Comparison of ENCODE assay signal across 8 mouse cellular contexts in the genomic region with DNA sequence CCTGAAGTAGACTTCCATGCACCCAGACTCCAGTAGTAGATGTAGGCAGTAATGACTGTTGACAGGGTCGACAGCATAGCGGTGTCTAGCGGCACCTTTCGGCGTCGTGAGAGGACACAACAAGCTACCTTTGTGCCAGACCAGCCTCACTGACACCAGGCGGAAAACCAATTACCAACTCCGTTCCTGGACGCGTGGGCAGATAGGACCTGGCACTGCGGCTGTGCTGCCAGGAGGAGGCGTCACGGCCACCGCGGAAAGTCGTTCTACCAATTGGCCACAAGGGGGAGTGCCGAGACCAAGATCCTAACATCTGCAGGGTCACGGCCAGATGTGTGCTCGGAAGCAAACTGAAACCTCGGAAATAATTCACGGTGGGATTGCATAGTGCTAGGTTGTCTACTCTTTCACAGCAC. TPM values are rescaled to one million over a fixed set of nuclear protein-coding genes. Genes with fewer than 3 reads are reported as not detected.
DNase-seq lines count a peak whose midpoint lies in the region; ATAC-seq and TF ChIP-seq lines count a peak whose summit lies in the region.

No protein-coding gene starts in this region.

- H3K9ac ChIP-seq in ES-Bruce4 (ENCODE audit: low read depth, poor library complexity, severe bottlenecking): no peak overlapping the region
- H3K9ac ChIP-seq in forebrain, embryonic 13.5 days: no peak overlapping the region
- peak overlapping the region; percentile 18; the same call in 1 of the 2 replicates for H3K9ac ChIP-seq in liver, postnatal 0 days (replicated peaks)
- H3K9ac ChIP-seq in neural tube, embryonic 13.5 days: no peak overlapping the region

- WGBS in forebrain, embryonic 13.5 days: under 1% methylated on average over 21 of the region's 21 CpGs
- WGBS in liver, postnatal 0 days (ENCODE audit: insufficient replicate concordance): 2% methylated on average over 21 of the region's 21 CpGs
- 1% methylated on average over 21 of the region's 21 CpGs for WGBS in neural tube, embryonic 13.5 days

- no peak for TF ChIP-seq POLR2A in ES-Bruce4 (IDR thresholded peaks at IDR 0.05; ENCODE audit: insufficient read depth, low read length)
- TF ChIP-seq POLR2A in testis, adult 2 months (IDR thresholded peaks at IDR 0.05; ENCODE audit: control insufficient read depth, low read depth, low read length): no peak

- peak; percentile 77 for ATAC-seq in forebrain, embryonic 13.5 days
- ATAC-seq in liver, postnatal 0 days: peak; percentile 69
- ATAC-seq in neural tube, embryonic 13.5 days (ENCODE audit: low read depth): peak; percentile 79

- H3K27ac ChIP-seq in ES-Bruce4 (ENCODE audit: insufficient read depth, low read length): no peak overlapping the region
- H3K27ac ChIP-seq in forebrain, embryonic 13.5 days: no peak overlapping the region
- H3K27ac ChIP-seq in liver, postnatal 0 days (ENCODE audit: low read depth): peak overlapping the region; percentile 87; the same call in 1 of the 2 replicates
- no peak overlapping the region for H3K27ac ChIP-seq in neural tube, embryonic 13.5 days (replicated peaks)
- no peak overlapping the region for H3K27ac ChIP-seq in testis, adult 2 months (ENCODE audit: control insufficient read depth, insufficient read depth, low read depth, low read length)

- no peaks in the 10 kb centered on the region for H3K9me3 ChIP-seq in ES-Bruce4 (replicated peaks; ENCODE audit: control insufficient read depth, insufficient read depth, low read length, poor library complexity, severe bottlenecking)
- no peaks in the 10 kb centered on the region for H3K9me3 ChIP-seq in forebrain, embryonic 13.5 days (replicated peaks)
- no peaks in the 10 kb centered on the region for H3K9me3 ChIP-seq in liver, postnatal 0 days (ENCODE audit: low read length)
- no peaks in the 10 kb centered on the region for H3K9me3 ChIP-seq in neural tube, embryonic 13.5 days

- DNase-seq in c-Kit-positive CD71-positive TER-119-negative erythroid progenitor cells, embryonic 14.5 days (ENCODE audit: low read depth): peak; percentile 72
- peak; percentile 84 to 90 for DNase-seq in heart, postnatal 14 days
- peak; percentile 84 for DNase-seq in layer of hippocampus, adult 11-12 months (ENCODE audit: low spot score)
- peak; percentile 89 for DNase-seq in liver, postnatal 0 days

- TF ChIP-seq EP300 in ES-Bruce4 (IDR thresholded peaks at IDR 0.05; ENCODE audit: insufficient read depth, low read depth, low read length): peak; percentile 53; the same call in 1 of the 2 replicates
- no peak for TF ChIP-seq EP300 in liver, postnatal 0 days (IDR thresholded peaks at IDR 0.05; ENCODE audit: low read depth)

- H3K4me3 ChIP-seq in ES-Bruce4 (ENCODE audit: low read depth, low read length): peak overlapping the region; percentile 11; the same call in 1 of the 2 replicates
- H3K4me3 ChIP-seq in forebrain, embryonic 13.5 days: no peak overlapping the region; the same call in 1 of the 2 replicates
- H3K4me3 ChIP-seq in liver, postnatal 0 days (ENCODE audit: low read depth, low read length): peak overlapping the region; percentile 19
- peak overlapping the region; percentile 5; the same call in 1 of the 2 replicates for H3K4me3 ChIP-seq in neural tube, embryonic 13.5 days
- H3K4me3 ChIP-seq in testis, adult 2 months (ENCODE audit: control insufficient read depth, low read depth, low read length): peak overlapping the region; percentile 63

- peak; percentile 99 for TF ChIP-seq CTCF in ES-Bruce4 (IDR thresholded peaks at IDR 0.05; ENCODE audit: low read depth, low read length)
- TF ChIP-seq CTCF in liver, postnatal 0 days (IDR thresholded peaks at IDR 0.05; ENCODE audit: low read depth): peak; percentile 99
- peak; percentile 98 for TF ChIP-seq CTCF in testis, adult 2 months (IDR thresholded peaks at IDR 0.05; ENCODE audit: control insufficient read depth, insufficient read depth, insufficient replicate concordance, low read depth, low read length)

- no peaks in the 10 kb centered on the region for H3K36me3 ChIP-seq in ES-Bruce4 (ENCODE audit: control insufficient read depth, insufficient read depth, low read length, poor library complexity, severe bottlenecking)
- H3K36me3 ChIP-seq in forebrain, embryonic 13.5 days (ENCODE audit: poor library complexity, severe bottlenecking): no peaks in the 10 kb centered on the region
- H3K36me3 ChIP-seq in liver, postnatal 0 days (replicated peaks; ENCODE audit: insufficient read depth, low read length): no peaks in the 10 kb centered on the region
- no peaks in the 10 kb centered on the region for H3K36me3 ChIP-seq in neural tube, embryonic 13.5 days
- H3K36me3 ChIP-seq in testis, adult 2 months (ENCODE audit: control insufficient read depth, insufficient read depth, low read length): no peaks in the 10 kb centered on the region

- H3K27me3 ChIP-seq in ES-Bruce4 (ENCODE audit: control insufficient read depth, insufficient read depth, low read length, poor library complexity, severe bottlenecking): no peaks in the 10 kb centered on the region
- peaks cover 19% of the 10 kb centered on the region for H3K27me3 ChIP-seq in forebrain, embryonic 13.5 days
- no peaks in the 10 kb centered on the region for H3K27me3 ChIP-seq in liver, postnatal 0 days (ENCODE audit: insufficient read depth, low read length)
- peaks cover 44% of the 10 kb centered on the region for H3K27me3 ChIP-seq in neural tube, embryonic 13.5 days
- no peaks in the 10 kb centered on the region for H3K27me3 ChIP-seq in testis, adult 2 months (ENCODE audit: control insufficient read depth, insufficient read depth, low read length)

- peak overlapping the region; percentile 44 for H3K4me2 ChIP-seq in forebrain, embryonic 13.5 days
- peak overlapping the region; percentile 64 for H3K4me2 ChIP-seq in liver, postnatal 0 days (ENCODE audit: low read depth, low read length)
- H3K4me2 ChIP-seq in neural tube, embryonic 13.5 days: peak overlapping the region; percentile 48

- H3K4me1 ChIP-seq in ES-Bruce4 (ENCODE audit: control insufficient read depth, insufficient read depth, low read length): no peaks in the 10 kb centered on the region
- peaks cover 8% of the 10 kb centered on the region; the same call in 1 of the 2 replicates for H3K4me1 ChIP-seq in forebrain, embryonic 13.5 days
- peaks cover 5% of the 10 kb centered on the region for H3K4me1 ChIP-seq in liver, postnatal 0 days (ENCODE audit: insufficient read depth)
- peaks cover 5% of the 10 kb centered on the region for H3K4me1 ChIP-seq in neural tube, embryonic 13.5 days (replicated peaks)
- peaks cover 2% of the 10 kb centered on the region for H3K4me1 ChIP-seq in testis, adult 2 months (ENCODE audit: control insufficient read depth, insufficient read depth, low read length)

- intact Hi-C loops in heart, postnatal 14 days (cut with DNase I): loop anchor here (2.0 to 10.0 kb wide), 4 partner anchors 63 to 1103 kb away; no protein-coding TSS in a partner anchor

RNA-seq across cellular contexts. Expression of a gene that starts 15.3 kb away (rescaled TPM):
- polyA plus RNA-seq in ES-Bruce4 (2011; ENCODE audit: insufficient read depth, insufficient read length, low read depth, missing spikeins): not detected in 2 replicates
- not detected in 2 replicates for polyA plus RNA-seq in forebrain, embryonic 13.5 days (2015; fragmentation: Nextera tagmentation; extraction: Ambion mirVana)
- total RNA-seq in heart, postnatal 14 days (2021): under 1 TPM in 1 of 2 experiments, not detected in 1; 0.14 TPM
- polyA plus RNA-seq in liver, postnatal 0 days (2015; fragmentation: Nextera tagmentation; extraction: Ambion mirVana): 10.9 and 12.0 TPM in 2 replicates
- polyA plus RNA-seq in neural tube, embryonic 13.5 days (2015; fragmentation: Nextera tagmentation; extraction: Ambion mirVana): not detected in 2 replicates
- 0.02 TPM in 1 of 2 replicates, not detected in the other for polyA plus RNA-seq in testis, adult 2 months (2012; rRNA removed)

RNA-seq across cellular contexts. Expression of a gene that starts 31.0 kb away (rescaled TPM):
- 1.5 and 2.1 TPM in 2 replicates for polyA plus RNA-seq in ES-Bruce4 (2011; ENCODE audit: insufficient read depth, insufficient read length, low read depth, missing spikeins)
- polyA plus RNA-seq in forebrain, embryonic 13.5 days (2015; fragmentation: Nextera tagmentation; extraction: Ambion mirVana): 0.08 and 0.09 TPM in 2 replicates
- total RNA-seq in heart, postnatal 14 days (2021): under 1 TPM; 0.29 to 0.33 TPM
- polyA plus RNA-seq in liver, postnatal 0 days (2015; fragmentation: Nextera tagmentation; extraction: Ambion mirVana): 0.11 TPM in 2 replicates
- 0.46 and 0.47 TPM in 2 replicates for polyA plus RNA-seq in neural tube, embryonic 13.5 days (2015; fragmentation: Nextera tagmentation; extraction: Ambion mirVana)
- 0.06 TPM in 2 replicates for polyA plus RNA-seq in testis, adult 2 months (2012; rRNA removed)

RNA-seq across cellular contexts. Expression of a gene that starts 58.6 kb away (rescaled TPM):
- polyA plus RNA-seq in ES-Bruce4 (2011; ENCODE audit: insufficient read depth, insufficient read length, low read depth, missing spikeins): 0.36 TPM in 1 of 2 replicates, not detected in the other
- 0.34 and 0.64 TPM in 2 replicates for polyA plus RNA-seq in forebrain, embryonic 13.5 days (2015; fragmentation: Nextera tagmentation; extraction: Ambion mirVana)
- under 1 TPM; 0.33 to 0.39 TPM for total RNA-seq in heart, postnatal 14 days (2021)
- 17.5 and 17.7 TPM in 2 replicates for polyA plus RNA-seq in liver, postnatal 0 days (2015; fragmentation: Nextera tagmentation; extraction: Ambion mirVana)
- 0.42 and 0.70 TPM in 2 replicates for polyA plus RNA-seq in neural tube, embryonic 13.5 days (2015; fragmentation: Nextera tagmentation; extraction: Ambion mirVana)
- polyA plus RNA-seq in testis, adult 2 months (2012; rRNA removed): 1.6 and 1.7 TPM in 2 replicates

Comparison
In these comparisons a context has a peak if more than half of its experiments do, and no peak if none do; other contexts are left out.
1. RNA of a gene that starts 15.3 kb away (polyA plus RNA-seq): 10.9 to 12.0 TPM in liver, postnatal 0 days; 0.02 TPM in testis, adult 2 months, not detected in neural tube, embryonic 13.5 days, not detected in ES-Bruce4 and not detected in forebrain, embryonic 13.5 days; every median in the first group is over 10 times any median in the second.
2. Peak in every context shown above with its lines, with median percentiles within 50 percentile points of each other: CTCF ChIP-seq, DNase-seq, ATAC-seq and H3K4me2 ChIP-seq.